Mouse (Mus musculus): ENCODE results near the gene Fam214b. TPM values are rescaled to one million over a fixed set of nuclear protein-coding genes. Genes with fewer than 3 reads are reported as not detected.

The Fam214b gene
- total RNA-seq, 2 experiments from 2014 or later: 54.7 to 58.2 TPM

- DNase-seq (ENCODE audit: low spot score in 2 of 2): no peak
These were observed 33.9 kb downstream of the Fam214b start for GRCm38 (mm10) chr4:43012091-43012490.

GRCm38 (mm10) chr4:43010161-43011038, 35.6 kb downstream of the Fam214b start, which contains the start of gene Fancg:
Gene Fancg (minus strand): TSS chr4:43010506.
- peak; percentile 75 to 76 for DNase-seq (ENCODE audit: low spot score in 2 of 2)

GRCm38 (mm10) chr4:43005765-43006164, 40.3 kb downstream of the Fam214b start:
- DNase-seq (ENCODE audit: low spot score in 2 of 2): no peak

GRCm38 (mm10) chr4:43004951-43005350, 41.1 kb downstream of the Fam214b start:
- DNase-seq (ENCODE audit: low spot score in 2 of 2): no peak

- DNase-seq (ENCODE audit: low spot score in 2 of 2): peak in 1 of 2 experiments; percentile 30
These were observed 43.1 kb downstream of the Fam214b start for GRCm38 (mm10) chr4:43002756-43003439.

- no peak for DNase-seq (ENCODE audit: low spot score in 2 of 2)
These were observed 44.7 kb downstream of the Fam214b start for GRCm38 (mm10) chr4:43001272-43001671.

GRCm38 (mm10) chr4:43000141-43000986, 45.7 kb downstream of the Fam214b start, which contains the start of gene Vcp:
Gene Vcp (minus strand): TSS chr4:43000507.
- peak; percentile 94 to 95 for DNase-seq (ENCODE audit: low spot score in 2 of 2)

- DNase-seq (ENCODE audit: low spot score in 2 of 2): peak; percentile 77 to 78
These were observed 46.4 kb downstream of the Fam214b start for GRCm38 (mm10) chr4:42999451-43000140.

GRCm38 (mm10) chr4:42998022-42998421, 48.0 kb downstream of the Fam214b start:
- DNase-seq (ENCODE audit: low spot score in 2 of 2): no peak

- DNase-seq (ENCODE audit: low spot score in 2 of 2): no peak
These were observed 57.7 kb downstream of the Fam214b start for GRCm38 (mm10) chr4:42988296-42988695.

Other genes with a start within 250 kb of the Fam214b start
- gene Fam205a1, start 192.3 kb downstream of the Fam214b start, total RNA-seq (2021): not detected
- gene Gm12394, start 189.4 kb downstream of the Fam214b start, total RNA-seq (2021): under 1 TPM in 1 of 2 experiments, not detected in 1; 0.27 TPM
- gene Fam205c, start 172.0 kb downstream of the Fam214b start, total RNA-seq (2021): under 1 TPM in 1 of 2 experiments, not detected in 1; 0.19 TPM
- gene Phf24, start 129.6 kb downstream of the Fam214b start, total RNA-seq (2021): 1 to 10 TPM; 1.6 to 1.8 TPM
- gene Dnajb5, start 96.4 kb downstream of the Fam214b start, total RNA-seq (2021): 10 to 100 TPM; 17.0 to 24.2 TPM
- gene 1700022I11Rik, start 76.6 kb downstream of the Fam214b start, total RNA-seq (2021): not detected
- 100 to 1,000 TPM; 267 to 341 TPM for gene Vcp, start 45.7 kb downstream of the Fam214b start, total RNA-seq (2021)
- 1 to 10 TPM; 6.6 to 7.7 TPM for gene Fancg, start 35.7 kb downstream of the Fam214b start, total RNA-seq (2021)
- 10 to 100 TPM; 14.0 to 15.9 TPM for gene Pigo, start 20.4 kb downstream of the Fam214b start, total RNA-seq (2021)
- gene Stoml2, start 14.5 kb downstream of the Fam214b start, total RNA-seq (2021): 100 to 1,000 TPM; 159 to 223 TPM
- gene Unc13b, start 12.7 kb upstream of the Fam214b start, total RNA-seq (2021): 10 to 100 TPM; 12.9 to 15.8 TPM
- gene Atp8b5, start 220.9 kb upstream of the Fam214b start, total RNA-seq (2021): under 1 TPM; 0.30 to 0.83 TPM